Mouse (Mus musculus) MEL (cell line): Measurements from ENCODE around the gene Pacsin2.

Source experiments
- CTCF ChIP-seq, 3 experiments: IDR thresholded peaks in 2 of 3; conservative IDR thresholded peaks in 1 of 3; 2 replicates each; pipeline ENCODE4 v1.5.1; 2011 to 2012; ENCODE audit warnings: low read length in 3 of 3, low read depth in 2 of 3, mild to moderate bottlenecking in 2 of 3, improper control_type of control experiment in 1 of 3, inconsistent platforms in 1 of 3, mixed read lengths in 1 of 3, moderate library complexity in 1 of 3; ENCODE audit not compliant: control insufficient read depth in 1 of 3, insufficient read depth in 1 of 3, poor library complexity in 1 of 3, severe bottlenecking in 1 of 3
- EP300 ChIP-seq, 2 experiments: IDR thresholded peaks; 2 replicates each; pipeline ENCODE4 v1.6.1; 2011; ENCODE audit warnings: improper control_type of control experiment in 2 of 2, low read length in 2 of 2, low read depth in 1 of 2, mild to moderate bottlenecking in 1 of 2
- MAFK ChIP-seq: IDR thresholded peaks from 2 replicates; pipeline ENCODE4 v1.6.1; 2011; ENCODE audit warnings: low read depth, mild to moderate bottlenecking, low read length, improper control_type of control experiment, borderline replicate concordance
- NELFE ChIP-seq: IDR thresholded peaks from 2 replicates; pipeline ENCODE4 v1.6.1; 2011; ENCODE audit warnings: low read depth, low read length, improper control_type of control experiment
- POLR2AphosphoS2 ChIP-seq: IDR thresholded peaks from 2 replicates; pipeline ENCODE4 v1.6.1; 2011; ENCODE audit warnings: low read length, improper control_type of control experiment
- UBTF ChIP-seq: IDR thresholded peaks from 2 replicates; pipeline ENCODE4 v1.6.1; 2012; ENCODE audit warnings: low read depth, mild to moderate bottlenecking, inconsistent platforms, low read length, improper control_type of control experiment, moderate library complexity, borderline replicate concordance; ENCODE audit not compliant: insufficient read depth
- USF1 ChIP-seq: IDR thresholded peaks from 2 replicates; pipeline ENCODE4 v1.6.1; 2014; ENCODE audit warnings: low read depth, mild to moderate bottlenecking, inconsistent platforms, low read length, improper control_type of control experiment, moderate library complexity

DNA sequence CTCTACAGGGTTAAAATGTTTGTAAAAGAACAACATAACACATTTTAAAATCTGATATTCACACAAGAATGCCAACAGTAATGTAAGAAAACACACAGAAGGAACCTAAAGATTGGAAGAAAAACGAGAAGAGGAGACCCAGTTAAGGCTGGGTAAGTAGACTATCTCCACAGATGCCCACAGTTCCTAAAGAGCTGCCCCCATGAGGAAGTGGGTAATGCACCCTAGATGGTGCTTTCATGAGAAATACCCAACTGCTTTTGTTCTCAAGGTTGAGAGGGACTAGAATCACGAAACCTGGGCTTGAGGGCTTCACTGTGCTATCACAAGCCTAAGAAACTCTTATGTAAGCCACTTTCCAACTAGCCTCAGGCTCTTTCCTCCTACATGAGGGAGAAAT, 44.8 kb downstream of the Pacsin2 start:
- TF ChIP-seq CTCF (IDR thresholded peaks at IDR 0.05 in 2 of 3, conservative IDR thresholded peaks at IDR 0.05 in 1 of 3; ENCODE audit: control insufficient read depth in 1 of 3, insufficient read depth in 1 of 3, low read depth in 2 of 3, low read length in 3 of 3, poor library complexity in 1 of 3, severe bottlenecking in 1 of 3): no peak
- no peak for TF ChIP-seq UBTF
- no peak for TF ChIP-seq NELFE
- TF ChIP-seq EP300 (IDR thresholded peaks at IDR 0.05; ENCODE audit: low read depth in 1 of 2, low read length in 2 of 2): peak in 1 of 2 experiments; percentile 17; a peak in 1 of 4 replicates
- no peak for TF ChIP-seq MAFK
- no peak for TF ChIP-seq POLR2AphosphoS2
- TF ChIP-seq USF1: no peak
